Mouse (Mus musculus) left cerebral cortex, postnatal 4 days (tissue): ENCODE data around the gene Otub1. TPM values are rescaled to one million over a fixed set of nuclear protein-coding genes. Genes with fewer than 3 reads are reported as not detected.
A peak's percentile ranks its signal among the peaks of the same experiment; 100 is the strongest.

Experiments
- DNase-seq: peaks from one replicate; pipeline ENCODE4 v3.0.0-alpha.2; 2022
- intact Hi-C: fragments of 180-260 bp; cut with DNase I; formaldehyde crosslinking; loops from one replicate; pipeline ENCODE4 v1.15.1; 2025
- total RNA-seq, 2 experiments: library from RNA; stranded (reverse); gene quantifications; 2 replicates each; pipeline ENCODE4 v1.2.3; 2021

Otub1 gene
- 100 to 1,000 TPM; 181 TPM for total RNA-seq

DNA sequence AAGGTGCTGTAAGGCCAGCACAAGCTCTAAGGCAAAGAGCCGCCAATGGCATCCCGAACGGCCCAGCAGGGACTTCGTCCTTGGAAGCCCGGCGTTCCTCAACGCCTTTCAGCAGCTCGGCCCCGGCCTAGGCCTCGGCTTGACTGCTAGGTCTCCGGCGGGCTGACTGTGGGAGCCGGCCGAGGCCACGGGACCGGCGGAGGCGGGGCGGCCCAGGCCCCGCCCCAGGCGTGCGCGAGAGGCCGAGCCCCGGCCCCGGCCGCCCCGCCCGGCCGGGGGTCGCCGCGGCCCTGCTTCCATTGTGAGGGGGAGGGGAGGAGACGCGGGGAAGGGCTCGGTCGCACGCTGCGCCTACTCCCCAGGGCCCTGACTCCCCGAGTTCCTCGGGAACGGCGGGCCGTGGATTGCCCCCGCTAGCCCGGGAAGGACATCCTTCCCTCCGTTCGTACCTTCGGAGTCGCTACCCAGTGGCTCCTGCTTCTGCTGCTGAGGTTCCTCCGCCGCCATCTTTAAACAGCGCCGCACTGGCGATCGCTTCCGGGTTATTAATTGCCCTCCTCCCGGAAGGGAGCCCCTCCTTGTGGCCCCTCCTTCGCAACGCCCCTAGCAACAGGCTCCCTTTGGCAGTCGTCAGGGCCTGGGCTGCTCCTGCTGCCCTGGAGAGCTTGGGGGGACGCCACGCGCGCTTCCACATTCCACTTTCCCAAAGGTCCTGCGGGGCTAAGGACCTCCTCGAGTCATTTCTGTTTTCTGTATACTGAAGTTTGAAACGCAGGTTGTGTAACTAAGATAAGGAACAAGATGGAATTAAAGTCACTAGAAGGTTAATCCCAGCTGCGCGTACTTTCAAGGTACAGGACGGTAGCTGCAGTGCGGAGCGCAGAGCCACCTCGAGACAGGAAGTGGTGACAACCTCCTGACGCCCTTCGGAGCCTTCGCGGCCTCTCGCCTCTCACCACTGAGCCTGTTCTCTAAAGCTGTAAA lies at the start of gene Otub1:
Gene Otub1, minus strand, starts transcription at position 564 of the 984 bp plus-strand sequence.
- intact Hi-C loops, result no loop called here
- peak; percentile 94 for DNase-seq

DNA sequence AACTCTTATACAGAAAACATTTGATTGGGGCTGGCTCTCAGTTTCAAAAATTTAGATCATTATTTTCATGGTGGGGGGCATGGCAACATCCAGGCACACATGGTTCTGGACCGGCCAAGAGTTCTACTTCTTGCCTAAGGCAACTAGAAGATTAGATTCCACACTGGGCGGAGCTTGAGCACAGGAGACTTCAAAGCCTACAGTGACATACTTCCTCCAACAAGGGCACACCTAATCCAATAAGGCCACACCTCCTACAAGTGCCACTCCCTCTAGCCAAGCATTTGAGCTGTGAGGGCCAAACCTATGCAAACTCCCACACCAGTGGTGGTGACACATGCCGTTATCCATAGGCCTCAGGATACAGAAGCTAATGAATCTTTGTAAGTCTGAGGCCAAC lies 39.9 kb upstream of the Otub1 start:
- no peak for DNase-seq
- intact Hi-C loops, result no loop called here

DNA sequence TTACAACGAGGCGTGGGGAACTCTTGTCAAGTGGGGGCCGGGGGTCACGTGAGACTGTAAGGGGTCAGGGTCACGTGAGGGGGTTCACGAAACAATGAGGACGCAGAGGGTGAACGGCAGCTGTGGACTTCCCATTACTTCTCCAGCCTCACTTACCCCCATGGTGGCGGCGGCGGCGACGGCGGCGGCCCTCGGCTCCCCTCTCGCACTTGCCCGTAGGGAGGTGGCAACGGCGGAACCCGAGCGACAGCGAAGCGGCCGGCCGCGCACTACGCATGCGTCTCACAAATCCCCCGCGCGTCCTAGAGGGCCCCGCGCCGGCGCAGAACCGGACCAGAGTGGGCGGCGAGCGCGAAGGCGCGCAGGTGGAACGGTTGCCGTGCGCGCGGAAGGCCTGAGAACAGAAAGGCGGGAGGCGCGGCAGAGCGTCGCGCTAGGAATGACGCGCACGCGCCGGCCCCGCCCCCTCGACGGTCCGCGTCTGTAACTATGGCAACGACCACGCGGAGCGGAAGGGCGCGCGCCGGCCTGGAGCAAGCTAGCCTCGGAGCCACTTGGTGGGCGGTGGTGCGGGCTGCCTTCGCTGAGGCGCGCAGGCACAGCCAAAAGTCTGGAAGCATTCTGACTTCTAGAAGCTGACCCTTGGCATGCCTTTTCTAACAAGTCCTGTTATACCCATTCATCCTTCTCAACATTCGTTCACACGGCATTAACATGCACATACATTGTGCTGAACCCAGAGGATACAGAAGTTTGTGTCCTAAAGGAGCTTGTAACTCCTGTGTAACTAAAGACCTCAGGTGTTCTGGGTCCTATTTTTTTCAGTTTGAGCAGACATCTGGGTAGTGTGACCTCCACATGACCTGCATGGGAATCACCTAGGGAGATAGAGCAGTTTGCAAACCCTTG lies 34.9 kb upstream of the Otub1 start, which contains the start of gene Naa40:
Gene Naa40, minus strand, starts transcription at position 402 of the 909 bp plus-strand sequence.
- intact Hi-C loops, result no loop called here
- peak; percentile 96 for DNase-seq

DNA sequence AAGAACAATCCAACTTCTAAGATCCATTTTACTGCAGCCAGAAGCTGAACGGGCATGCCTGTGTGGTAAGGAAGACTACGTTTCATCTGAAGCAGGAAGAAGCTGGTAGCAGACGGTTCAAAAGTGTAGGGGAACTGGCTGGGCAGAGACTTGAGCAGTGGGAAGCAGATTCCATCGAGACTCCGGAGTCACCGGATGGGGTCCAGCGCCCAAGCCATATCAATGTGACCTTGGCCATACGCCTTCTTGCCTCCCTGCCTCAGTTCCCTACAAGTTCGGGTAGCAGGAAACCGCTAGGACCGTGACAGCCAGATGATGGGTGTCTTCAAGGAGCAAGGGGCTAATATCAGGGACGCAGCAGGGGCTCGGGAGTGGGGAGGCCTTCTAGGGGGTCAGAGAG lies 34.2 kb upstream of the Otub1 start:
- DNase-seq, result no peak
- intact Hi-C loops, result no loop called here

DNA sequence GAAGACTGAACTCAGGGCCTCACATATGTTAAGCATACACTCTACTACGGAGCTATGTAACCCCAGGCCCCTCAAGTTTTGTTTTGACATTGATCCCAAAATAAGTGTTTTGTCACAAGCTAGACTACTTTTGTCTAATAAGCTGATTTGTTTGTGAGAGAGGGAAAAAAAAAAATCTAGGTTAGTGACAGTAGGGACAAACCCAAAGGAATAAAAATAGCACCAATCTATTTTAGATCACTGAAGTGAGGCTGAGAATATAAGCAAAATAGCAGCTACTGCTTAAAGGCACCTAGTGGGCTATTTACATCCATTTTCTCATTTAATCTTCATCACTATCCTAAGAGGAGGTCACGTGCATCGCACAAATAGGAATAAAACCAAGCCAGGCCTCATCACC lies 33.5 kb upstream of the Otub1 start:
- intact Hi-C loops, result no loop called here
- no peak for DNase-seq

DNA sequence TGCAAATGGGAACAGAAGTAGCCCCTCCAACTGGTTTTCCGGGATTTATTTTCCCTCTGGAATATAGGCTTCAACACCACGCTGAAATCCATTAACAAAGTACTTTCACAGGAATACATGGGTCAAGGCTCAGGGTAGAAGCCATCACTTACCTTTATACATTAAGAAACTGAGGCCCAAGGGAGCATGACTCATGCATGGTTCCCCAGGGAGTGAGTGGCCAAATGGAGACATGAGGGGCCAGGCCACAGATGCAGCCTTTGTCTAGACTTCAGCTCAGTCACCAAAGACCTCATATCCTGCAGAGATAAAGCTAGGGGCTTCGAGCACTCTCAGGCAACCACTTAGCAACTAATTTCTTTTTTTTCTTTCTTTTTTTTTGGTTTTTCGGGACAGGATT lies 30.6 kb upstream of the Otub1 start:
- no peak for DNase-seq
- intact Hi-C loops, result no loop called here

DNA sequence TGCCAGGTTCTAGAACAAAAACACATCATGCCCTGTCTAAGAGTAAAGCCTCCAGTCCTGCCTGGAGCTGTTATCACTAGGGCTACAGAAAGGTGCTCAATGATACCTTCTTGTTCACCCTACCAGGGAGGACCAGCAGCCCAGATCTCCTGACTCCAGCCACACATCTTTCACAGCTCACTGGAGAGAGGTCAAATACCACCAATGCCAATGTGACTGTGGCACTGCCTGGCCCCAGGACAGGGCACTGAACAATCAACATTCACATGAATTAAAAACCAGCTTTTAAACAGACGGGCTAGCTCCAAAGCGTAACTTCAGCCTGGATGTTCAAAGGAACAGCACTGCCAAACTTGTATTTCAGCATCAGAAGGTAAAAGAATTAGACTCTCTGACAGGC lies 29.9 kb upstream of the Otub1 start:
- no peak for DNase-seq
- intact Hi-C loops, result no loop called here

DNA sequence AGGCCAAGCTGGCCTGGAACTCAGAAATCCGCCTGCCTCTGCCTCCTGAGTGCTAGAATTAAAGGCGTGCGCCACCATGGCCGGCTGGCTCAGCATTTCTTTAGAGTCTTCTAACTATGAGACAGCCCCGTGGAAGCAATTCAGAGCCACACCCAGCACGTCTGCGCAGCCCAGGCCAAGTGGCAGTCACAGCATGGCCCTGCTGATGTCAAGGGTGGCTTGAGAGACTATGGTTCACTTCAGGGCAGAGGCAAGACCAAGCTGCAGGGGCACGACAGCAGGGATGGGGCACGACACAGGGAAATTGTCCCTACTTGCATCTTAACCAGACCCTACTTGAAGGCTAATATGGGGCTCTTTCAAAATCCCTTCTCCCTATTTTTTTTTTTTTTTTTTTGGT lies 29.3 kb upstream of the Otub1 start:
- DNase-seq, result no peak
- intact Hi-C loops, result loop anchor here (1.0 kb wide), 1 partner anchor 110 kb away; no protein-coding TSS in a partner anchor

DNA sequence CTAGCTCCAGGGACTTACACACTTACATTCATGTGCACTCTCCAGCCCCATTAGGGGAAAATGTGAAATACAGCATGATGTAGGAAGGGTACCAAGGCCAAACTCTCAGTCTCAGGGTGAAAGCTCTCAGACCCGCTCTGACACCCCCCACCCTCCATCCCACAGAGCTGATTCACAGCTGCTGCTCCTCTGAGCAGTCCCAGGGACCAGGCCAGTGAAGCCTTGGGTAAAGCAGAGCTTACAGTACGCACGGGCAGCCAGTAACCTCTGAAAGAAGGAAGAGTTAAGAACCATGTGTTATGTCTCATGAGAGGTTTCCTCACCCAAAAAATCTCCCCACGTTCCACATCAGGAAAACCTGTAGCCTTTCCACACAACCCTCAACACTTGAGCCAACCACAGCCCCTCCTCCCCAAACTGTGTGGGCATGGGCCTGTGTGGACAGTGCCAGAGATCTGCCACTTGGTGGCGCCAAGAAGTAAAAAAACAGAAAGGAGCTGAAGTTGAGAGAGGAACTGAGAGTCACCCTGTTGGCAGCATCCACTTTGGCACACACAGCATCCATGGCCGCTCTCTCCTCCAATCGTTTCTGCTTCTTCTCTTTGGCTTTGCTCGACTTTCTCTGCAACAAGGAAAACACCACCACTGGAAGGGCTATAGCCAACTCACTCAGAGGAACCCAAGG lies 28.6 kb upstream of the Otub1 start:
- intact Hi-C loops, result loop anchor here (1.0 kb wide), 1 partner anchor 111 kb away; no protein-coding TSS in a partner anchor
- DNase-seq, result peak; percentile 88

DNA sequence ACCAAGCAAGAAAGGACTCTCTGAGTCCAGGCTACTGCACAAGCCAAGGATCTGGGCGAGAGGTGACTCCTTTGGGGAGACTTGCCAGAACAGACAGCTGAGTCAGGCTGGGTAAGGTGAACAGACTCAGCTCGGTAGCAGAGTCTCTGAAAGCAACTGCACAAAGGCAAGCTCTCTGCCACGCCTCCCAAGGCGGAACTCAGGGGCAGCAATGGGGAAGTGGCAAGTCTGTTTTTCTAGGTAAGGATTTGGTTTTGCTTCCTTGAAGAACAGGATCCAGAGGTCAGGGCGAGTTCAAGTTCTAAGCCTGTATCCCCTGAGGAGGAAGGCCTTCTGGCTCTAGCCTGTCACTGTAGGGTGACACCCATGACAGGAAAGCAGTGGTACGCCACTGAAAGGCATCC lies 20.4 kb upstream of the Otub1 start:
- DNase-seq, result no peak
- intact Hi-C loops, result no loop called here

DNA sequence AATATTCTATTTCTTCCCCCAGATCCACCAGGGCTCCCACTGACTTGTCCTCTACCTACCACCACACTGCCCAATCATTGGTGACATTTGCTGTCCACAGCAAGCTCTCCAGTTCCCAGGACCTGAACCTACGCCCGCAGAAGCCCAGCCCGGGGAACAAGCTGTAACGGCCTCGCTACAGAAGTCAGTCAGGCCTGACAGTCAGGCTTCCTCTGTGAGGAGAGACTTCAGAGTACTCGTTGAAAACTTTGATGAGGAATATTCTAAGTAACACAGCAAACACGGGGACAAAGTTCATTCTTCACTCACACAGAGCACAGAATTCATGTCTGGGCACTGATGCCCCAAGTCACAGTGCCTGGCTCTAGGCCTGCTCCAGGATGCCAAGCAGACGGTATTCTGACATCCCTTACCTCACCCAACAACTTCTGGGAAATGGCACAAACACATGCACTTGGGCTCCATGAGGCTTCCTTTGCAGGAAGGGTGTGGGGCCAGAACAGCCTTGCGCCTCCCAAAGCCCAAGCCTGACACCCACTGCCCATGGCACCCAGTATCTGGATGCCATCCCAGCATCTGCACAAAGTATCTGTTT lies 19.1 kb upstream of the Otub1 start:
- intact Hi-C loops, result no loop called here
- no peak for DNase-seq

DNA sequence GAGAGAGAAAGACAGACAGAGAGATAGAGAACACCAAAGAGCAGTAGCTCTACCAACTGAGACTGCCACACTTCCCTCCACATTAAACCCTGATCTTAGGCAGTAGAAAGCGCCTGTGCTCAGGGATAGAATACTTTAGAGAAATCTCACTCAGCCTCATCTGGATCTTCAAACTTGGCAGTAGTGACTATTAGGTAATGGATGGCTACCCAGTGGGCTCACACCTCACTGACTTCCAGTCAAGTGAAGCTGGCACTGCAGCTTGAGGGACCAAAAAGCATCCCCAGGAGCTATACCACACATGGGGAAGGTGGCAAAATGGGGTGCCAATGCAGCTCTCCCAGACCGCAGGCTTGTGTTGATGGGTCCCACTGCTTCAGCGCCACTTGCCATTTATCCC lies 18.1 kb upstream of the Otub1 start:
- intact Hi-C loops, result no loop called here
- no peak for DNase-seq

DNA sequence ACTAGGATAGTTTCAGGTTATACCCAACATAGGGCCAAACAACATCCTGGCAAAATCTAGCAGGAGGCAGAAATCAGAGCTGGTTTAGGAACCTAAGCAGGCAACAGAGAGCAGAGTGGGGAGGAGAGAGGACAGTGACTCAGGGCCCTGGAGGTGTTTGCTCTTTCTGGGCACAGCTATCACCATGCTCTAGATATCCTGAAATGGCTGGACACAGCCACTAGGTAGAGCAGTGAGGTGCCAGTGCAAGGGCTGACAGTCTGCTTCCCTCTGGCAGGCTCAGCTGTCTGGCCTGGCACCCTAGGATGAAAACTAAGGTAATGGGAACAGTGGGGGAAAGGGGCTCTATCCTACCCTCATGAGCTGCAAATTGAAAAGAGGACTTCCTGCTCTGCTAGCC lies 17.4 kb upstream of the Otub1 start:
- intact Hi-C loops, result no loop called here
- DNase-seq, result no peak

DNA sequence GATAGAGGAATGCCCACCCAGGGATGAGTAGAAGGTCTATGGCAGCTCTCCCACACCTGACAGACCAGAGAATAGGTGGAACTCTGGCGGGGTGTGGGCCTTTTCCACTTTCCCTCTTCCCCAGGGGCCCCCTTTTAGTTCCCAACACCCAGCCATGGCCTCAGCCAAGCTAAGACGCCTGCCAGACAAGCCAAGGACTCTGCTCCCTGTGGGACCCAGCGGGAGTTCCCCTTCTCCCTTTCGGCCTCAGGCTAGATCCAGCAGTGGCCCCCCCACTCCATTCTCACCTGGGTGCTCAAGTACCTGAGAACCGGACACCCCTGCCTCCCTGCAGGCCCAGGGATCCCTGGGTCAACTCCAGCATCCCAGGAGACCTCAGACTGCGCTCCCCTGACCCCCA lies 16.1 kb upstream of the Otub1 start:
- intact Hi-C loops, result no loop called here
- DNase-seq, result no peak

DNA sequence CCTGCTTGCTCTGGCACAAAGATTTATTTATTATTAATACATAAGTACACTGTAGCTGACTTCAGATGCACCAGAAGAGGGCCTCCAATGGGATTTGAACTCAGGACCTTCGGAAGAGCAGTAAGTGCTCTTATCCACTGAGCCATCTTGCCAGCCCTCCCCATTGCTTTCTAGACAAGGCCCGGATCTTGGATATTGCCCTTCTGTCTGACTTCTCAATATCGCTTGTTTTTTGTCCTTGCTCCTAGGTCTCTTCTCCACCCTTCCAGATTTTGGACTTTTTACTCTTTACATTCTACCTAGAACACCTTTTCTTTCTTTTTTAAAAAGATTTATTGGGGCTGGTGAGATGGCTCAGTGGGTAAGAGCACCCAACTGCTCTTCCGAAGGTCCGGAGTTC lies 12.6 kb upstream of the Otub1 start:
- DNase-seq, result no peak
- intact Hi-C loops, result no loop called here

DNA sequence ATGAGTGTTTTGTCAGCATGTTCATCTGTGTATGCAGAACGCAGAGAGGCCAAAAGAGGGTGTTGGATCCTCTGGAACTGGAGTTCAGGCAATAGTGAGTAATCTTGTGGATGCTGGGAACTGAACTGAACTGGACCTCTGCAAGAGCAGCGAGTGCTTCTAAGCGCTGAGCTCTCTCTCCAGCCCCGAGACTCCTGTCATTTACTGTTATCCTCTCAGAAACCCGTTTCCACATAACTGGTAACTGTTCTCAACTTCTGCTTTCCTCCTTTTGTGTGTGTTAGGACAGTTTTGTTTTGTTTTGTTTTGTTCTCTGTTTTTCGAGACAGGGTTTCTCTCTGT lies 11.8 kb upstream of the Otub1 start:
- intact Hi-C loops, result no loop called here
- DNase-seq, result no peak

DNA sequence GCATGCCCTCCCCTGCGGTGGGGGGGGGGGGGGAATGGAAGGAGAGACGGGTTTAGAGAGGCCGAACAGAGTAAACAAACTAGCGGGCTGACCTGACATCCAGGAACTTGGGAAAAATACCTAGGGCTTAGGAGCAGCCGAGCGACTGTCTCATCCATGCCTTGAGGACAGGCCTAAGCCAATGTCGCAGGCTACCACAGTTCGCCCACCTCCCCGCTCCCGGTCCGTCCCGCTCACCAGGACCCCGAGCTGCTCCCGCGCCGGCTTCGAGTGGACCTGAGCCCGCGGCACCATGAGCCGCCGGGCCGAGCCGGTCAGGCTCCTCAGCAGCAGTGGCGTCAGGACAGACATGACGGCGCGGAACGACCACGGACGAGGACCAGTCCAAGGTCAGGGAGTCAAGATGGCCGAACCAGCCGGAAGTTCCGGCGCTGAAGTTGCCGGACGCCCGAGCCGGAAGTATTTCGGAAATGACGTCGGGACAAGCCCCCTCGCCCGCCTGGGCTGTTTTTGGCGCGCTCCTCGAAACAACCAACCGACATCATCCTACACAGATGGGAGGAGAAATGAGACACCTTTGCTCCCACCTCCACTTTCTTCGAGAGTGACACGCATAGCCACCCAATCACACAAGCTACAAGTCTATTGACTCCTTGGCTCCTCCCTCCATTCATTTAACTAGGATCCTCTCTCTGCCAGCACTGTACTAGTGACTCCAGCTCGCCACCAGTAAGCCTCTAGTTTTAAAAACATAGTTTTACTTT lies 11.2 kb upstream of the Otub1 start, which contains the start of gene Cox8a:
Gene Cox8a, minus strand, starts transcription at position 455 of the 764 bp plus-strand sequence.
- intact Hi-C loops, result no loop called here

DNA sequence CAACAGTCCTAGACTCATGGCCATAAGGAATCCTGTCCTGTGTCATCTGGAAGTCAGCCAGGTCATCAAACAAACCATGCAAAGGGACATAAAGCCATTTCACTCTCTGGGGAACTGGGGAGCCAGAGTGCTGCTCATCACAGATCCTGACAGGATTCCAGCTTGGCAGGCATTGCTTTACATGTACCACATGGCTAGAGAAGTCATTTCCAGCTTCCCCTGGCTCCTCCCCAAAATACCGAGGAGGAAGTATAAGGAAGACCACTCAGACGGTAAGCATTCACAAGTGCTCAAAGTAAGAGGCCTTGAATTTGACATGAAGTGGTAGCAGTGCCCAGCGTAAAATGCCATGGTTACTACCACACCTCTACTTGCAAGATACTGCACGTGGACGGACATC lies 8.4 kb upstream of the Otub1 start:
- peak; percentile 52 for DNase-seq
- intact Hi-C loops, result no loop called here

More for the DNA sequence above, 11.2 kb upstream of the Otub1 start, which contains the start of gene Cox8a:
- peak; percentile 97 for DNase-seq

DNA sequence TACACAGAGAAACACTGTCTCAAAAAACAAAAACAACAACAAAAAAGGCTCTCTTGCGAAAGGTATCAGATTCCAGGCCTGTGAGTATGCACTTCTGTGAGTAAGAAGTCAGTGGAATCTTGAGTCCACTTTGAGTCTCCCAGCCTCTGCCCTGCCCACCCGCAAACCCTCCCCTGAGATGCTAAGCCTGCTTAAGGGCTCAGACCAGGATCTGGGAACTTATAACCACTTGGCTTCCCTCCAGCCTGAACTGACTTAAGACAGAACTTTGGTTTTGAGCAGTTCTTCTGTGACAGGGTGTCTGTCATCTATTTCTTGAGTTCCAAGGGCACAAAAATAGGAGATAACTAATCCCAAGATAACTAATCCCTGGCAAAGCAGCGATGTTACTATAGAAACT lies 6.9 kb upstream of the Otub1 start:
- intact Hi-C loops, result no loop called here
- no peak for DNase-seq

DNA sequence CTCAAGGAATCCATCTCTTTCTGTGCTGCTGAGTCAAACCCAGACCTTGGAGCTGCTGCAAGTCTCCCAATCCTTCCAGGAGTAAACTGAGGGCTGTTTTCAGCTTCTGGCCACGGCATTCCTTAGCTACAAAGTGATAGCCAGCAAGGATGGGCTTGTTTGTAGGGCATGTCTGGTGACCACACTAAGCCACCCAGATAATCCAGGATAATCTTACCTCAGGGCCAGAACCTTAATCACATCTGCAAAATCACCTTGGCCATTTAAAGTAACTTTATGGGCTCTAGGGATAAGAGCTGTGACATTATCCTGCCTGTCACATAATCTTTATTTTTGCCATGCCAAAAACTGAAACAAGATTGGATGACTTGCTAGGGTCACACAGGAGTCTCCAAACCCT lies 6.1 kb upstream of the Otub1 start:
- intact Hi-C loops, result no loop called here
- no peak for DNase-seq
